Mouse (Mus musculus) E14TG2a.4 (cell line): ENCODE results near the gene Cdca3.

Experiments
- CTCF ChIP-seq: conservative IDR thresholded peaks from 2 replicates; pipeline ENCODE4 v1.5.1; 2014; ENCODE audit warnings: low read length
- NANOG ChIP-seq: IDR thresholded peaks from 2 replicates; pipeline ENCODE4 v1.6.1; 2014; ENCODE audit warnings: borderline replicate concordance, low read length, mixed read lengths

DNA sequence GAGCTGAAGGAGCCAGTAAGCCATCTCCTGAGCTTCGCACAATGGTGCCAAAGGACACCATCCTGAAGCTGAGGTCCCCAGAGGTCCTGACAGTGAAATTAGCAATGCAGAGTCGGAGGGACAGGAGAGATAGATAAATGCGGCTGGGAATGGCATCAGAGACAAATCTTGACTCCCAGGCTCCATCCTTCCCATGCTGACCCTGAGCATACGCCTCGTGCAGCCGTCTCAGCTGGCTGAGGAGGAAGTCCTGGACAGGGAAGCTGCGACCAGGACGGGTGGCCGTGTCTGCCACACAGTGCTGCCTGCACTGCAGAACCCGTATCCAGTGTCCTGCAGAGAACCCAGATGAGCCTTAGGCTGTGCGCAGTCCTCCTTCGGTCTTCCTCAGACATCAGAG, 25.3 kb downstream of the Cdca3 start:
- TF ChIP-seq CTCF: no peak
- no peak for TF ChIP-seq NANOG
